22 mouse cellular contexts compared by ENCODE assay signal in the genomic region with DNA sequence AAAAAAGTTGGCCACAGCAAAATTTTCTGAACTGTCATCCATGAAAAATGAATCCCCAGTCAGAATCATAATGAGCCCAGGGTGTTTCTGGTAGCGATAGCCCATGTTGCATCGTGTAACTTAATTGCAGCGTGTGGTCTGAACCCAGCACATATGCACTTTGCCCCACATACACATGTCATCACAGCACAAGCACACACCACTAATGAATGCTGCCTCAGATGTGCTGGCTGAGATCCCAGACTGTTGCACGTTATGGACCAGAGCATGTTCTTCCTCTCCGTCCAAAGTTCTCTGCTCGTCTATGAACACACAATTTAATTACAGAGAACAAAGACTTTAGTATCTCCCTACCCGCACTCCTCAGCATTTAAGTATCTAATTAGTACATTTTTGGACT.
DNase-seq lines count a peak whose midpoint lies in the region; ATAC-seq and TF ChIP-seq lines count a peak whose summit lies in the region.
"Had no signal": no experiment of that assay in that cellular context is flagged by ENCODE, and none has a peak within 500 bp of the region (broad histone marks: within the 10 kb centered on the region; RNA-seq: fewer than 3 reads in every experiment).

No protein-coding gene starts in this region.

- TF ChIP-seq CTCF in lung, postnatal 0 days (IDR thresholded peaks at IDR 0.05) = no peak

- H3K4me1 ChIP-seq in forebrain, embryonic 14.5 days (ENCODE audit: control insufficient read depth, insufficient read depth, low read length) = no peaks in the 10 kb centered on the region
- H3K4me1 ChIP-seq in forebrain, embryonic 16.5 days (replicated peaks; ENCODE audit: control insufficient read depth, insufficient read depth, low read length) = no peaks in the 10 kb centered on the region
- H3K4me1 ChIP-seq in lung, postnatal 0 days (ENCODE audit: insufficient read depth, low read depth, low read length) = no peaks in the 10 kb centered on the region
- H3K4me1 ChIP-seq: liver, embryonic 12.5 days; midbrain, embryonic 13.5 days; neural tube, embryonic 13.5 days had no signal

- 52% methylated on average over 7 of the region's 7 CpGs for WGBS in forebrain, embryonic 14.5 days
- WGBS in forebrain, embryonic 16.5 days = 35% methylated on average over 7 of the region's 7 CpGs
- 58% methylated on average over 7 of the region's 7 CpGs for WGBS in lung, postnatal 0 days

- no peaks in the 10 kb centered on the region for H3K36me3 ChIP-seq in forebrain, embryonic 14.5 days (ENCODE audit: control insufficient read depth, insufficient read depth, low read length)
- H3K36me3 ChIP-seq in forebrain, embryonic 16.5 days (ENCODE audit: control insufficient read depth, insufficient read depth) = no peaks in the 10 kb centered on the region
- H3K36me3 ChIP-seq in lung, postnatal 0 days (ENCODE audit: insufficient read depth, low read length) = no peaks in the 10 kb centered on the region
- H3K36me3 ChIP-seq: embryonic facial prominence, embryonic 15.5 days; liver, embryonic 12.5 days; midbrain, embryonic 13.5 days; neural tube, embryonic 13.5 days had no signal

- H3K4me3 ChIP-seq in forebrain, embryonic 14.5 days (ENCODE audit: low read depth, low read length) = no peak overlapping the region
- no peak overlapping the region for H3K4me3 ChIP-seq in forebrain, embryonic 16.5 days (replicated peaks; ENCODE audit: low read length)
- H3K4me3 ChIP-seq in lung, postnatal 0 days (ENCODE audit: low read depth, low read length) = no peak overlapping the region
- H3K4me3 ChIP-seq: embryonic facial prominence, embryonic 15.5 days; liver, embryonic 12.5 days; midbrain, embryonic 13.5 days; neural tube, embryonic 13.5 days had no signal

- no peak for TF ChIP-seq EP300 in lung, postnatal 0 days (IDR thresholded peaks at IDR 0.05)

- H3K9ac ChIP-seq in forebrain, embryonic 14.5 days (ENCODE audit: low read length) = no peak overlapping the region
- H3K9ac ChIP-seq in forebrain, embryonic 16.5 days (replicated peaks; ENCODE audit: low read depth, low read length) = no peak overlapping the region
- no peak overlapping the region for H3K9ac ChIP-seq in lung, postnatal 0 days (replicated peaks; ENCODE audit: low read depth)
- H3K9ac ChIP-seq: embryonic facial prominence, embryonic 15.5 days; hindbrain, embryonic 14.5 days; liver, embryonic 12.5 days; midbrain, embryonic 13.5 days; neural tube, embryonic 13.5 days had no signal

- H3K27ac ChIP-seq in forebrain, embryonic 14.5 days (ENCODE audit: low read depth, low read length) = no peak overlapping the region
- no peak overlapping the region for H3K27ac ChIP-seq in forebrain, embryonic 16.5 days (ENCODE audit: low read length)
- H3K27ac ChIP-seq in lung, postnatal 0 days (ENCODE audit: low read length) = no peak overlapping the region
- H3K27ac ChIP-seq: embryonic facial prominence, embryonic 15.5 days; hindbrain, embryonic 14.5 days; kidney, postnatal 0 days; liver, embryonic 12.5 days; midbrain, embryonic 13.5 days; neural tube, embryonic 13.5 days had no signal

- H3K27me3 ChIP-seq in forebrain, embryonic 14.5 days (replicated peaks; ENCODE audit: control insufficient read depth, insufficient read depth, low read length) = no peaks in the 10 kb centered on the region
- no peaks in the 10 kb centered on the region for H3K27me3 ChIP-seq in forebrain, embryonic 16.5 days (replicated peaks; ENCODE audit: control insufficient read depth, insufficient read depth, low read length)
- no peaks in the 10 kb centered on the region for H3K27me3 ChIP-seq in lung, postnatal 0 days (replicated peaks; ENCODE audit: insufficient read depth, low read length)
- H3K27me3 ChIP-seq: CH12.LX; embryonic facial prominence, embryonic 15.5 days; liver, embryonic 12.5 days; midbrain, embryonic 13.5 days; neural tube, embryonic 13.5 days had no signal

- peak; percentile 27 for DNase-seq in forebrain, embryonic 14.5 days (ENCODE audit: low spot score)
- DNase-seq in kidney, adult 9 months = peak; percentile 9
- no peak for DNase-seq in kidney, postnatal 10 days
- DNase-seq in lung, postnatal 0 days (ENCODE audit: low spot score) = peak; percentile 46
- DNase-seq in lung, adult 18-20 months = no peak
- peak; percentile 62 for DNase-seq in adipocyte (ENCODE audit: low spot score)
- no peak for DNase-seq in embryo, embryonic 10.5 days (ENCODE audit: low spot score)
- DNase-seq: adrenal gland, adult 8-10 months; cerebellum, adult 11 months; cerebellum, postnatal 10 days; layer of hippocampus, postnatal 36 days; right cerebral cortex, postnatal 14 days; spleen, adult 18-20 months; thymus, postnatal 25 days had no signal

- no peak for ATAC-seq in forebrain, embryonic 14.5 days
- no peak for ATAC-seq in forebrain, embryonic 16.5 days
- 0 out of 2 replicates have a peak, but pooled peaks have one; percentile 37 for ATAC-seq in lung, postnatal 0 days
- ATAC-seq: liver, embryonic 12.5 days; midbrain, embryonic 13.5 days had no signal

- no peaks in the 10 kb centered on the region for H3K9me3 ChIP-seq in forebrain, embryonic 14.5 days (replicated peaks; ENCODE audit: control insufficient read depth, low read length)
- no peaks in the 10 kb centered on the region for H3K9me3 ChIP-seq in forebrain, embryonic 16.5 days (ENCODE audit: control insufficient read depth, low read length)
- no peaks in the 10 kb centered on the region for H3K9me3 ChIP-seq in lung, postnatal 0 days (ENCODE audit: low read length)
- H3K9me3 ChIP-seq: embryonic facial prominence, embryonic 15.5 days; liver, embryonic 12.5 days; midbrain, embryonic 13.5 days; neural tube, embryonic 13.5 days had no signal

- no peak overlapping the region for H3K4me2 ChIP-seq in forebrain, embryonic 14.5 days (ENCODE audit: low read length)
- no peak overlapping the region for H3K4me2 ChIP-seq in forebrain, embryonic 16.5 days (ENCODE audit: low read length)
- H3K4me2 ChIP-seq in lung, postnatal 0 days (replicated peaks; ENCODE audit: low read depth, low read length) = no peak overlapping the region
- H3K4me2 ChIP-seq: embryonic facial prominence, embryonic 15.5 days; hindbrain, embryonic 14.5 days; liver, embryonic 12.5 days; midbrain, embryonic 13.5 days; neural tube, embryonic 13.5 days had no signal

Comparison
In these comparisons a context has a peak if more than half of its experiments do, and no peak if none do; other contexts are left out.
1. DNase-seq: peak in forebrain, embryonic 14.5 days (single experiment), kidney, adult 9 months (single experiment), lung, postnatal 0 days (single experiment) and adipocyte (single experiment); none in kidney, postnatal 10 days (single experiment), lung, adult 18-20 months (0 of 2) and embryo, embryonic 10.5 days (single experiment).